19 mouse cellular contexts compared by ENCODE assay signal in genomic region chr11:55429973-55430372, GRCm38 (mm10). TPM values are rescaled to one million over a fixed set of nuclear protein-coding genes. Genes with fewer than 3 reads are reported as not detected.
"Had no signal": no experiment of that assay in that cellular context is flagged by ENCODE, and none has a peak within 500 bp of the region (broad histone marks: within the 10 kb centered on the region; RNA-seq: fewer than 3 reads in every experiment).

No protein-coding gene starts in this region.

- DNase-seq: liver, postnatal 0 days; lung, adult 2 months; lung, postnatal 14 days; lung, postnatal 36 days; right cerebral cortex, postnatal 14 days; thymus, adult 2 months; thymus, postnatal 25 days; thymus, postnatal 4 days had no signal

- H3K4me2 ChIP-seq: lung, embryonic 15.5 days; midbrain, embryonic 13.5 days; midbrain, embryonic 15.5 days; neural tube, embryonic 12.5 days; stomach, embryonic 15.5 days had no signal

- H3K36me3 ChIP-seq: lung, embryonic 15.5 days; midbrain, embryonic 13.5 days; midbrain, embryonic 15.5 days; neural tube, embryonic 12.5 days; stomach, embryonic 15.5 days had no signal

- H3K9me3 ChIP-seq: lung, embryonic 15.5 days; megakaryocyte, embryonic 14.5 days; midbrain, embryonic 13.5 days; midbrain, embryonic 15.5 days; neural tube, embryonic 12.5 days; stomach, embryonic 15.5 days had no signal

- H3K27ac ChIP-seq: lung, embryonic 15.5 days; macrophage; midbrain, embryonic 13.5 days; midbrain, embryonic 15.5 days; neural tube, embryonic 12.5 days; stomach, postnatal 0 days had no signal

- H3K27me3 ChIP-seq: lung, embryonic 15.5 days; midbrain, embryonic 15.5 days; neural tube, embryonic 12.5 days; stomach, embryonic 15.5 days had no signal

- H3K4me3 ChIP-seq: lung, embryonic 15.5 days; megakaryocyte, embryonic 14.5 days; midbrain, embryonic 13.5 days; midbrain, embryonic 15.5 days; neural tube, embryonic 12.5 days; stomach, embryonic 15.5 days had no signal

- ATAC-seq: liver, postnatal 0 days; lung, postnatal 0 days; midbrain, embryonic 13.5 days; midbrain, embryonic 15.5 days had no signal

- H3K9ac ChIP-seq: liver, postnatal 0 days; lung, embryonic 15.5 days; midbrain, embryonic 13.5 days; midbrain, embryonic 15.5 days; neural tube, embryonic 12.5 days; stomach, embryonic 15.5 days had no signal

RNA-seq across cellular contexts. Expression of gene Sparc, which starts 7.0 kb away (rescaled TPM):
- total RNA-seq: megakaryocyte progenitor cell, adult 5-6 weeks; monocyte, adult 5-6 weeks had no signal
